Mouse (Mus musculus) ES-E14 (cell line): ENCODE results near the gene Trem3. TPM values are rescaled to one million over a fixed set of nuclear protein-coding genes. Genes with fewer than 3 reads are reported as not detected.

Source experiments
- DNase-seq: peaks from one replicate; pipeline ENCODE4 v3.0.0-alpha.2; 2013; ENCODE audit warnings: low read depth, low spot score
- H3K27ac ChIP-seq: 2 replicates; pipeline ENCODE4 v1.5.1; 2012; ENCODE audit warnings: low read depth, mild to moderate bottlenecking, low read length, moderate library complexity, mixed read lengths; ENCODE audit not compliant: poor library complexity, insufficient read depth, severe bottlenecking
- H3K36me3 ChIP-seq: 2 replicates; pipeline ENCODE4 v1.6.1; 2012; ENCODE audit warnings: mild to moderate bottlenecking, low read length, moderate library complexity, mixed read lengths; ENCODE audit not compliant: control insufficient read depth, poor library complexity, insufficient read depth, severe bottlenecking
- H3K4me1 ChIP-seq, 2 experiments: fragments of 150-350 bp in 1 of 2; sonication (generic) in 1 of 2; 2 replicates each; pipeline ENCODE4 v1.6.1; 2012; ENCODE audit warnings: low read length in 2 of 2, mild to moderate bottlenecking in 1 of 2, mixed read lengths in 1 of 2; ENCODE audit not compliant: control insufficient read depth in 2 of 2, insufficient read depth in 2 of 2, poor library complexity in 1 of 2
- H3K4me3 ChIP-seq, 2 experiments: fragments of 150-350 bp in 1 of 2; sonication (generic) in 1 of 2; 2 replicates each; pipeline ENCODE4 v1.5.1; 2012; ENCODE audit warnings: low read length in 2 of 2, low read depth in 1 of 2, mild to moderate bottlenecking in 1 of 2, mixed read lengths in 1 of 2; ENCODE audit not compliant: insufficient read depth in 1 of 2, poor library complexity in 1 of 2, severe bottlenecking in 1 of 2
- H3K9ac ChIP-seq: 2 replicates; pipeline ENCODE4 v1.6.1; 2012; ENCODE audit warnings: low read depth, mild to moderate bottlenecking, low read length, mixed read lengths; ENCODE audit not compliant: poor library complexity, insufficient read depth, severe bottlenecking
- H3K9me3 ChIP-seq: fragments of 150-350 bp; sonication (generic); 2 replicates; pipeline ENCODE4 v1.6.1; 2012; ENCODE audit warnings: low read depth, mild to moderate bottlenecking, low read length; ENCODE audit not compliant: control insufficient read depth, insufficient read depth
- CHD2 ChIP-seq: IDR thresholded peaks from 2 replicates; pipeline ENCODE4 v1.6.1; 2014; ENCODE audit warnings: mild to moderate bottlenecking, low read depth, low read length, inconsistent platforms
- HCFC1 ChIP-seq: IDR thresholded peaks from 2 replicates; pipeline ENCODE4 v1.6.1; 2012; ENCODE audit warnings: low read length, inconsistent platforms, borderline replicate concordance; ENCODE audit not compliant: insufficient read depth
- MAFK ChIP-seq: IDR thresholded peaks from 2 replicates; pipeline ENCODE4 v1.6.1; 2014; ENCODE audit warnings: mild to moderate bottlenecking, low read depth, low read length, inconsistent platforms; ENCODE audit not compliant: insufficient read depth
- ZC3H11A ChIP-seq: IDR thresholded peaks from 2 replicates; pipeline ENCODE4 v1.6.1; 2012; ENCODE audit warnings: low read depth, mild to moderate bottlenecking, inconsistent platforms, low read length, borderline replicate concordance
- ZNF384 ChIP-seq: IDR thresholded peaks from 2 replicates; pipeline ENCODE4 v1.6.1; 2012; ENCODE audit warnings: low read depth, low read length, inconsistent platforms
- in situ Hi-C, 2 experiments: fragments of 600-800 bp; cut with MboI; formaldehyde crosslinking; loops; one replicate each; pipeline ENCODE4 v1.15.1; 2025; ENCODE audit warnings: low sequenced_read_pairs in 2 of 2, inconsistent platforms in 1 of 2; ENCODE audit not compliant: unreplicated experiment in 2 of 2
- total RNA-seq: library from RNA; depleted of rRNA; stranded (reverse); fragments of 300-350 nt; gene quantifications from 2 replicates; pipeline ENCODE4 v1.2.3, GENCODE M21; 2012

Gene Trem3
- total RNA-seq, 1 experiment, result not detected

GRCm38 (mm10) chr17:48237621-48238020, 10.0 kb upstream of the Trem3 start:
- H3K27ac ChIP-seq, result no peak overlapping the region
- no peak for TF ChIP-seq CHD2
- TF ChIP-seq HCFC1, result no peak
- TF ChIP-seq ZNF384, result no peak
- TF ChIP-seq MAFK, result no peak
- TF ChIP-seq ZC3H11A, result no peak
- no peak for DNase-seq
- H3K9ac ChIP-seq, result no peak overlapping the region
- in situ Hi-C loops, result no loop called here
- no peaks in the 10 kb centered on the region for H3K4me1 ChIP-seq
- no peaks in the 10 kb centered on the region for H3K36me3 ChIP-seq
- no peak overlapping the region for H3K4me3 ChIP-seq
- no peaks in the 10 kb centered on the region for H3K9me3 ChIP-seq

- no peaks in the 10 kb centered on the region for H3K9me3 ChIP-seq
- H3K4me1 ChIP-seq, result no peaks in the 10 kb centered on the region
- in situ Hi-C loops, result no loop called here
- no peak for DNase-seq
- TF ChIP-seq ZC3H11A (no peak), MAFK (no peak), HCFC1 (no peak), ZNF384 (no peak), CHD2 (no peak)
- no peak overlapping the region for H3K9ac ChIP-seq
- H3K27ac ChIP-seq, result no peak overlapping the region
- H3K36me3 ChIP-seq, result no peaks in the 10 kb centered on the region
- no peak overlapping the region for H3K4me3 ChIP-seq
These were observed 1.5 kb downstream of the Trem3 start for GRCm38 (mm10) chr17:48249039-48249438.

- H3K9me3 ChIP-seq, result no peaks in the 10 kb centered on the region
- no peak for TF ChIP-seq MAFK
- TF ChIP-seq HCFC1, result no peak
- no peak for TF ChIP-seq ZC3H11A
- TF ChIP-seq ZNF384, result no peak
- no peak for TF ChIP-seq CHD2
- H3K27ac ChIP-seq, result no peak overlapping the region
- no peak for DNase-seq
- no peak overlapping the region for H3K4me3 ChIP-seq
- no peaks in the 10 kb centered on the region for H3K4me1 ChIP-seq
- no peak overlapping the region for H3K9ac ChIP-seq
- no peaks in the 10 kb centered on the region for H3K36me3 ChIP-seq
- in situ Hi-C loops, result no loop called here
These were observed 1.9 kb downstream of the Trem3 start for GRCm38 (mm10) chr17:48249501-48249900.

GRCm38 (mm10) chr17:48250631-48251030, 3.1 kb downstream of the Trem3 start:
- no peak overlapping the region for H3K9ac ChIP-seq
- in situ Hi-C loops, result no loop called here
- H3K9me3 ChIP-seq, result no peaks in the 10 kb centered on the region
- H3K4me3 ChIP-seq, result no peak overlapping the region
- H3K36me3 ChIP-seq, result no peaks in the 10 kb centered on the region
- no peaks in the 10 kb centered on the region for H3K4me1 ChIP-seq
- H3K27ac ChIP-seq, result no peak overlapping the region
- TF ChIP-seq ZNF384 (no peak), MAFK (no peak), CHD2 (no peak), HCFC1 (no peak)
- no peak for DNase-seq

- Histone ChIP-seq H3K27ac (no peak overlapping the region), H3K4me1 (no peaks in the 10 kb centered on the region), H3K9ac (no peak overlapping the region), H3K4me3 (no peak overlapping the region), H3K9me3 (no peaks in the 10 kb centered on the region), H3K36me3 (no peaks in the 10 kb centered on the region)
- no peak for DNase-seq
- in situ Hi-C loops, result no loop called here
- TF ChIP-seq ZC3H11A (no peak), CHD2 (no peak), HCFC1 (no peak), ZNF384 (no peak), MAFK (no peak)
These were observed 9.0 kb downstream of the Trem3 start for GRCm38 (mm10) chr17:48256575-48256974.
